Mouse (Mus musculus) adipocyte (in vitro differentiated cells): ENCODE measurements at regions not wholly inside any gene's neighbourhood (a gene's known extent, or its start where the extent isn't known, plus 50 kb on each side); places are given as distances from the start of the nearest gene placed in this dataset.
A peak's percentile ranks its signal among the peaks of the same experiment; 100 is the strongest.
"Not testable (repeated sequence)": the region's sequence is repeated elsewhere in the genome, so short reads cannot be mapped to it uniquely, and the experiment has no call there.

Experiments
- DNase-seq: peaks from one replicate; pipeline ENCODE4 v3.0.0-alpha.2; 2016; ENCODE audit warnings: low spot score

GRCm38 (mm10) chr17:83990421-83991365 is 142.9 kb upstream of the Haao start:
- DNase-seq: peak; percentile 89

GRCm38 (mm10) chr17:83988897-83989296 is 141.1 kb upstream of the Haao start:
- no peak for DNase-seq

- DNase-seq: no peak
Measured at GRCm38 (mm10) chr17:83988165-83988564, 140.4 kb upstream of the Haao start.

- no peak for DNase-seq
Measured at GRCm38 (mm10) chr17:83987683-83988082, 139.9 kb upstream of the Haao start.

- no peak for DNase-seq
Measured at GRCm38 (mm10) chr17:83985916-83986578, 138.3 kb upstream of the Haao start.

- no peak for DNase-seq
Measured at GRCm38 (mm10) chr17:83985333-83985790, 137.6 kb upstream of the Haao start.

- no peak for DNase-seq
Measured at GRCm38 (mm10) chr17:83983837-83984388, 136.2 kb upstream of the Haao start.

GRCm38 (mm10) chr17:83983070-83983836 is 135.5 kb upstream of the Haao start:
- peak; percentile 99 for DNase-seq

GRCm38 (mm10) chr17:83982700-83983069 is 134.9 kb upstream of the Haao start:
- no peak for DNase-seq

GRCm38 (mm10) chr17:83978858-83979470 is 131.2 kb upstream of the Haao start:
- peak; percentile 85 for DNase-seq

- no peak for DNase-seq
Measured at GRCm38 (mm10) chr17:83977725-83978124, 130.0 kb upstream of the Haao start.

- no peak for DNase-seq
Measured at GRCm38 (mm10) chr17:83975813-83976212, 128.1 kb upstream of the Haao start.

- DNase-seq: peak; percentile 87
Measured at GRCm38 (mm10) chr17:83973461-83974350, 125.9 kb upstream of the Haao start.

GRCm38 (mm10) chr17:83972874-83973273 is 125.1 kb upstream of the Haao start:
- DNase-seq: no peak

GRCm38 (mm10) chr17:83972470-83972869 is 124.7 kb upstream of the Haao start:
- no peak for DNase-seq

- DNase-seq: no peak
Measured at GRCm38 (mm10) chr17:83972026-83972425, 124.3 kb upstream of the Haao start.

GRCm38 (mm10) chr17:83969407-83969826 is 121.7 kb upstream of the Haao start:
- no peak for DNase-seq

- DNase-seq: not testable (repeated sequence)
Measured at GRCm38 (mm10) chr17:83968124-83968523, 120.4 kb upstream of the Haao start.

- DNase-seq: no peak
Measured at GRCm38 (mm10) chr17:83967007-83967406, 119.2 kb upstream of the Haao start.

- no peak for DNase-seq
Measured at GRCm38 (mm10) chr17:83964454-83965211, 116.9 kb upstream of the Haao start.
